Mouse (Mus musculus): ENCODE data around the gene Pkd1l1. TPM values are rescaled to one million over a fixed set of nuclear protein-coding genes. Genes with fewer than 3 reads are reported as not detected.

Gene Pkd1l1
- polyA plus RNA-seq (2014; fragmentation: Nextera tagmentation; extraction: Ambion mirVana) = 0.09 and 0.45 TPM in 2 replicates

DNA sequence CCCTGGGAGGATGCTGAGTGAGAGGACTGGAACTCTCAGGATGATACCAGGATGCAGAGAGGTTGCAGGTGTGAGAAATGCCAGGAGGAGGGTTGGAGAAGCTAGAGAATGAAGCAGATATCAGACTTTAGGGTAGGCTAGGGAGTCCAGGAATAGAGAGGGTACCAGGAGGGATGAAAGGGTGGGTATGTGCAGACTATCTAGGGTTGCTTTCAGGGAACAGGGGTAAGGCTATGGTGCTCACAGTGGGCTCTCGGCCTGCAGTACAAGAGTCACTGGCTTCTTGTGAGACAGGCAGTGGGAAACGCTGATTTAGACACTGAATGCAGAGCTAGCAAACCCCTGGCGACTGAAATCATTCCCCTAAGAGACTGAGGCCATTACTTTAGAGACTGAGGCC, at the start of gene Pkd1l1:
Gene Pkd1l1 (minus strand): TSS at position 101 of the 400 bp plus-strand sequence.
- Histone ChIP-seq H3K27me3 (ENCODE audit: control insufficient read depth, insufficient read depth, low read length) (no peaks in the 10 kb centered on the region), H3K9me3 (ENCODE audit: control insufficient read depth, low read length) (no peaks in the 10 kb centered on the region), H3K27ac (replicated peaks; ENCODE audit: low read depth, low read length) (no peak within 1 kb of the TSS), H3K9ac (replicated peaks; ENCODE audit: low read length) (no peak within 1 kb of the TSS), H3K4me2 (ENCODE audit: low read length) (no peak within 1 kb of the TSS), H3K4me1 (ENCODE audit: control insufficient read depth, insufficient read depth, low read length) (no peaks in the 10 kb centered on the region), H3K4me3 (replicated peaks; ENCODE audit: low read depth, low read length) (no peak within 1 kb of the TSS), H3K36me3 (ENCODE audit: control insufficient read depth, insufficient read depth, low read length) (no peaks in the 10 kb centered on the region)
- no peak for DNase-seq
- ATAC-seq (ENCODE audit: low FRiP score, low TSS enrichment) = no peak
- 42% methylated on average over 3 of the region's 3 CpGs for WGBS

DNA sequence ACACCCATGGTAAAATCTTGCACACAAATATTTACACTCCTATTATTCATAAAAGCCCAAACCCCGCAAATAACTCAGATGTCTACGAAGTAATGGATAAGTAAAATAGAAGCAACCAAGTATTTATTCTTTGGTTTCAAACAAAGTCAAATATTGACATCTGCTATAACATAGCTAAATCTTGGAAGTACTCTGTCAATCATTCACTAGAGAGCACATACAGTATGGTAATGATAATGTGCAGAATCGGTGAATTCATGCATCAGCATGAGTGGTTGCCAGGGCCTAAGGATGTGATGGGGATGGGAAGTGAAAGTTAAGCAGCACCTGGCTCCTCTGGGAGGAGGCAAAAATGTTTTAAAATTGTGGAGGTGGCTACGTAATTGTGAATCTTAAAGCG, 47.1 kb upstream of the Pkd1l1 start:
- no peaks in the 10 kb centered on the region for H3K36me3 ChIP-seq (ENCODE audit: control insufficient read depth, insufficient read depth, low read length)
- H3K4me2 ChIP-seq (ENCODE audit: low read length) = no peak overlapping the region
- H3K4me3 ChIP-seq (replicated peaks; ENCODE audit: low read depth, low read length) = no peak overlapping the region
- WGBS = 92% methylated on average over 5 of the region's 5 CpGs
- DNase-seq (no peak), ATAC-seq (ENCODE audit: low FRiP score, low TSS enrichment) (no peak)
- no peak overlapping the region for H3K9ac ChIP-seq (replicated peaks; ENCODE audit: low read length)
- H3K9me3 ChIP-seq (ENCODE audit: control insufficient read depth, low read length) = no peaks in the 10 kb centered on the region
- H3K4me1 ChIP-seq (ENCODE audit: control insufficient read depth, insufficient read depth, low read length) = no peaks in the 10 kb centered on the region
- H3K27me3 ChIP-seq (ENCODE audit: control insufficient read depth, insufficient read depth, low read length) = no peaks in the 10 kb centered on the region
- no peak overlapping the region for H3K27ac ChIP-seq (replicated peaks; ENCODE audit: low read depth, low read length)

DNA sequence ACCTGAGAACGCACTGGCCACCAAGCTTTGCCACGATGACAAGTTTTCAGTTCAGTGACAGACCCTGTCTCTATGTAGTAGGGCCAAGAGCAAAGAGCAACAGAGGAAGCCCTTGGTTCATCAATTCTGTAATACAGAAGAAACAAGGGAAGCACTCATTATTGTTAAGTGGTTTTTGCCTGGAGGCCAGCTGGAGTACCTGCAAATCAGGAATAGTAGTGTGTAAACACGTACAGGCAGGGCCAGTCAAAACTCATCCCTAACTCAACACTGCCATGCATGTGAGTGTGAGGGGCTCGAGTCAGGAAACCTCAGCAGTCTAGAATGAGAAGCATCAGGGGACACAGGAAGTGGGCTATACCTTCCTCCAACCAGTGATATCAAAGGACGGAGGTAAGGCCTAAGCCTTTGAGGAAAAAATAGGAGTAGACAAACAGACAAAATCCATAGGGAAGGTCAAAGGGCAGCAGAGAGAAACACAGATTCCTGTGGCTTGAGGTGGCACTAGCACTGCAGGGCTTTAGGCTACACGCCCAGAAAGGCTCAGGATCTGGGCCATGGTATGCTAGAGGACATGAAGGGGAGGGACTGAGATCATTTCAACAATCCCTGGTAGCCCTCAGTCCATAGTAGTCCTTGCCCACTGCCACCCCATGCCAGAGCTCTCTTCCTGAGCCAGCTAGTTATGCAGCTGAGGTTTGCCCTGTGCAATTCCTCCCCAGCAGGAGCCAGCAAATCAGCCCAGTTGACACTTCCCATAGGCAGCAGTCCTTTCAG, 45.6 kb upstream of the Pkd1l1 start:
- DNase-seq (no peak), ATAC-seq (ENCODE audit: low FRiP score, low TSS enrichment) (no peak)
- no peak overlapping the region for H3K9ac ChIP-seq (replicated peaks; ENCODE audit: low read length)
- no peaks in the 10 kb centered on the region for H3K4me1 ChIP-seq (ENCODE audit: control insufficient read depth, insufficient read depth, low read length)
- no peak overlapping the region for H3K27ac ChIP-seq (replicated peaks; ENCODE audit: low read depth, low read length)
- H3K9me3 ChIP-seq (ENCODE audit: control insufficient read depth, low read length) = no peaks in the 10 kb centered on the region
- no peaks in the 10 kb centered on the region for H3K36me3 ChIP-seq (ENCODE audit: control insufficient read depth, insufficient read depth, low read length)
- 80% methylated on average over 6 of the region's 6 CpGs for WGBS
- H3K27me3 ChIP-seq (ENCODE audit: control insufficient read depth, insufficient read depth, low read length) = no peaks in the 10 kb centered on the region
- H3K4me2 ChIP-seq (ENCODE audit: low read length) = no peak overlapping the region
- no peak overlapping the region for H3K4me3 ChIP-seq (replicated peaks; ENCODE audit: low read depth, low read length)

DNA sequence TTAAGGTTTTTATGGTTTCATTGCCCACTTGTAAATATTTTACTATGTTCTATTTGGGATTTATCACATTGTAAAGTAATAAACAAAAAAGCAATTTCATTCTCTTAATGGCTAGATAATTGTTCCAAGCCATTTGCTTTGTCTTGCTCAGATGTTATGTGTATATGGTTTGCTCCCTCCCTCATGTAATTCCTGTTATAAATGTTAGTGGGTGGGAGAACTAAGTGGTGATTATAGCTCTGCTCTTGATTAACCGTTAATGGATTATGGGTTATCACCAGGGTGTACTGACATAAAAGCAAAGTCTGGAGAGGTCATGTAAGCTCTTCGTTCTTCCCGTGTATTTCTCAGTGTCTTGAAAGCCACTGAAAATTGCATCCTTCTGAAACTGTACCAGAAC, 41.7 kb upstream of the Pkd1l1 start:
- H3K4me3 ChIP-seq (replicated peaks; ENCODE audit: low read depth, low read length) = no peak overlapping the region
- DNase-seq (no peak), ATAC-seq (ENCODE audit: low FRiP score, low TSS enrichment) (no peak)
- no peak overlapping the region for H3K9ac ChIP-seq (replicated peaks; ENCODE audit: low read length)
- H3K4me2 ChIP-seq (ENCODE audit: low read length) = no peak overlapping the region
- H3K9me3 ChIP-seq (ENCODE audit: control insufficient read depth, low read length) = no peaks in the 10 kb centered on the region
- WGBS = 90% methylated on average over 3 of the region's 3 CpGs
- no peaks in the 10 kb centered on the region for H3K36me3 ChIP-seq (ENCODE audit: control insufficient read depth, insufficient read depth, low read length)
- H3K27me3 ChIP-seq (ENCODE audit: control insufficient read depth, insufficient read depth, low read length) = no peaks in the 10 kb centered on the region
- H3K4me1 ChIP-seq (ENCODE audit: control insufficient read depth, insufficient read depth, low read length) = peaks cover 6% of the 10 kb centered on the region; the same call in 1 of the 2 replicates
- no peak overlapping the region for H3K27ac ChIP-seq (replicated peaks; ENCODE audit: low read depth, low read length)

DNA sequence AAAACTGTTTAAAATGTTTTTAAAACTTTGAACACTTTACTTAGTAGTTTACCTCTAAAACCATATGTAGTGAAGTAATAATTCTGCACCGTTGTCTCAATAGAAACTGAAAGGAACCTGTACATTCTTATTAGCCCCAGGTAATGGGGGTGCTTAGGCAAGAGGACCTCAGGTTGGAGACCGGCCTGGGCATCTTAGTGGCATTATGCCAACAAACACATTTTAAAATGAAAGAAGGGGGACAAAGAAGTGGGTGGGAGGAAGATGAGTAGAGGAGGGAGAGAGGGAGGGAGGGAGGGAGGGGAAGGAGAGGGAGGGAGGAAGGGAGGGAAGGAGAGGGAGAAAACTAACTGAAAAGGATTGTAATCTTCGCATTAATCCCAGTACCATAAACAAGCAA, 38.3 kb upstream of the Pkd1l1 start:
- peak overlapping the region; percentile 79 for H3K9ac ChIP-seq (replicated peaks; ENCODE audit: low read length)

DNA sequence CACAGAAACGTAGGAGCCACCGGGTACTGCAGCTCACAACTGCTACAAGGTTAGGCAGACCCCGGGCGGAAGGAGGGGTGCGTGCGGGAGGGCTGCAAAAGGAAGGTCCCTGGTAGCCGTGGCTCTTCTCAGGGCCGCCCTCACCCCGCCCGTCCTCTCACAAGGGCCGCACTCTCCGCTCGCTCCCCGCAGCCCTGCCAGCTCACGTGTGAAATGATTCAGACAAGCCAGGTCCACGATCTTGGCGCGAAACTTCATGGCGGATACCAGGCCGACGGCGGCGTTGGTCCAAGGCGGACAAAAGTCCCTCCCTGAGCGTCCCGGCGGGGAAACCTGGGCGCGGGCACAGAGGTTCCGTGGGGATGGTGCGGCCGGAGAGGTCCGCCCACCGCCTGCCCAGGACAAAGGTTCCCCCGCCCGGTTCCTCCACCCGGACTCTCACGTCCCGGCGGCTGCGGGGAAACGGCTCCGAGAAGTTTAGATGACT, 37.8 kb upstream of the Pkd1l1 start, which contains the start of gene Hus1:
Gene Hus1 (minus strand): TSS at position 339 of the 487 bp plus-strand sequence.
- Histone ChIP-seq H3K27ac (replicated peaks; ENCODE audit: low read depth, low read length) (peak within 1 kb of the TSS; percentile 70), H3K36me3 (ENCODE audit: control insufficient read depth, insufficient read depth, low read length) (peaks cover 8% of the 10 kb centered on the region; the same call in 1 of the 2 replicates), H3K27me3 (ENCODE audit: control insufficient read depth, insufficient read depth, low read length) (no peaks in the 10 kb centered on the region), H3K4me1 (ENCODE audit: control insufficient read depth, insufficient read depth, low read length) (peaks cover 8% of the 10 kb centered on the region; the same call in 1 of the 2 replicates), H3K9ac (replicated peaks; ENCODE audit: low read length) (peak within 1 kb of the TSS; percentile 79), H3K4me3 (replicated peaks; ENCODE audit: low read depth, low read length) (peak within 1 kb of the TSS; percentile 66), H3K4me2 (ENCODE audit: low read length) (peak within 1 kb of the TSS; percentile 80), H3K9me3 (ENCODE audit: control insufficient read depth, low read length) (no peaks in the 10 kb centered on the region)
- 0% methylated on average over 43 of the region's 43 CpGs for WGBS
- peak; percentile 87 for DNase-seq
- peak; percentile 92 for ATAC-seq (ENCODE audit: low FRiP score, low TSS enrichment)

More for the DNA sequence above, 38.3 kb upstream of the Pkd1l1 start:
- H3K4me1 ChIP-seq (ENCODE audit: control insufficient read depth, insufficient read depth, low read length) = peaks cover 8% of the 10 kb centered on the region; the same call in 1 of the 2 replicates
- 0 out of 2 replicates have a peak, but pooled peaks cover 4% of the 10 kb centered on the region for H3K36me3 ChIP-seq (ENCODE audit: control insufficient read depth, insufficient read depth, low read length)
- H3K27me3 ChIP-seq (ENCODE audit: control insufficient read depth, insufficient read depth, low read length) = no peaks in the 10 kb centered on the region
- peak; percentile 40 for ATAC-seq (ENCODE audit: low FRiP score, low TSS enrichment)
- WGBS = under 1% methylated on average over 3 of the region's 3 CpGs
- peak overlapping the region; percentile 66 for H3K4me3 ChIP-seq (replicated peaks; ENCODE audit: low read depth, low read length)
- no peak for DNase-seq
- peak overlapping the region; percentile 80 for H3K4me2 ChIP-seq (ENCODE audit: low read length)
- no peak overlapping the region for H3K27ac ChIP-seq (replicated peaks; ENCODE audit: low read depth, low read length)
- no peaks in the 10 kb centered on the region for H3K9me3 ChIP-seq (ENCODE audit: control insufficient read depth, low read length)

DNA sequence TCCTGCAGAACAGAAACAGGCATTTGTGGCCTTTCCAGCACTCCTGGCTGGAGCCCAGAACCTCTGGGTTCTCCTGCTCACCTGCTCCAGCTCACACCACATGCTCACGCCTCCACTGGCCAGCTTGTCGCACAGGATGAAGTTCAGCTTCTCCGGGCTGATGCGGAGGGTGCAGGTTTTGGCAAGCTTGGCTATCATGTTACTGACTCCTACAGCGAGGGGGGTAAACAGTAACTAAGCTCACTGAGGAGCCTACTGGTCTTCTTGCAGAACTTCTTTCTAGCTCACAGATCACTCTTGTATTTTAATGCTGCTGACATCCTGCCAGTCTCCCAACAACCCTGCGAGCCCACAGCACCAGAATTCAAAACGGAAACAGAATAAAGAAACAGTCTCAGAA, 37.4 kb upstream of the Pkd1l1 start:
- H3K27me3 ChIP-seq (ENCODE audit: control insufficient read depth, insufficient read depth, low read length) = no peaks in the 10 kb centered on the region
- WGBS = 0% methylated on average over 7 of the region's 7 CpGs
- H3K4me1 ChIP-seq (ENCODE audit: control insufficient read depth, insufficient read depth, low read length) = peaks cover 8% of the 10 kb centered on the region; the same call in 1 of the 2 replicates
- peaks cover 8% of the 10 kb centered on the region; the same call in 1 of the 2 replicates for H3K36me3 ChIP-seq (ENCODE audit: control insufficient read depth, insufficient read depth, low read length)
- peak overlapping the region; percentile 80 for H3K4me2 ChIP-seq (ENCODE audit: low read length)
- peak overlapping the region; percentile 66 for H3K4me3 ChIP-seq (replicated peaks; ENCODE audit: low read depth, low read length)
- H3K9me3 ChIP-seq (ENCODE audit: control insufficient read depth, low read length) = no peaks in the 10 kb centered on the region
- ATAC-seq (ENCODE audit: low FRiP score, low TSS enrichment) (peak; percentile 55; the same call in 1 of the 2 replicates), DNase-seq (peak; percentile 44)
- H3K9ac ChIP-seq (replicated peaks; ENCODE audit: low read length) = peak overlapping the region; percentile 79
- peak overlapping the region; percentile 70 for H3K27ac ChIP-seq (replicated peaks; ENCODE audit: low read depth, low read length)

DNA sequence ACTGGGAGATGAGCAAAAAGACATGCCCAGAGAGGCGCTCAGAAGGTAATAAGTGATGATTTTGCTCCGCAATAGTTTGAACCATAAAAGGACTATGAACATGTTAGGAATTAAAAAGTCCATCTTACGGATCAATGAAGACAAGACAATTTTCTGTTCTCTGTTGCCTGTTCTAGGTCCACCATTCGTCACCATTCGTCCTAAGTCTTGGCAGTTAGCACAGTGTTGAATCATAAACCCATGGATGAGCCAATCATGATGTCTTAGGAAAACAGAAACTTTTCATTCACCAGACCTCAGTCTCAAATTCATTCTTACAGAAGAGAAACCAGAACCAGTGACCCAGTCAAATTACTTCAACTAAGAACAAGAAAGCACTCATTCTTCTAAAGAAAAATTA, 35.7 kb upstream of the Pkd1l1 start:
- no peak overlapping the region for H3K4me2 ChIP-seq (ENCODE audit: low read length)
- no peak overlapping the region for H3K4me3 ChIP-seq (replicated peaks; ENCODE audit: low read depth, low read length)
- peaks cover 19% of the 10 kb centered on the region for H3K36me3 ChIP-seq (ENCODE audit: control insufficient read depth, insufficient read depth, low read length)
- no peak overlapping the region for H3K27ac ChIP-seq (replicated peaks; ENCODE audit: low read depth, low read length)
- no peak overlapping the region for H3K9ac ChIP-seq (replicated peaks; ENCODE audit: low read length)
- H3K4me1 ChIP-seq (ENCODE audit: control insufficient read depth, insufficient read depth, low read length) = peaks cover 8% of the 10 kb centered on the region; the same call in 1 of the 2 replicates
- 98% methylated on average over 5 of the region's 5 CpGs for WGBS
- H3K27me3 ChIP-seq (ENCODE audit: control insufficient read depth, insufficient read depth, low read length) = no peaks in the 10 kb centered on the region
- ATAC-seq (ENCODE audit: low FRiP score, low TSS enrichment) (no peak), DNase-seq (no peak)
- no peaks in the 10 kb centered on the region for H3K9me3 ChIP-seq (ENCODE audit: control insufficient read depth, low read length)
